Mouse (Mus musculus) left cerebral cortex, postnatal 14 days (tissue): ENCODE data around the gene Sox5. TPM values are rescaled to one million over a fixed set of nuclear protein-coding genes. Genes with fewer than 3 reads are reported as not detected.

Experiments
- DNase-seq, 2 experiments: peaks; one replicate each; pipeline ENCODE4 v3.0.0; 2021 to 2022; ENCODE audit warnings: low spot score in 2 of 2, mixed read lengths in 1 of 2
- intact Hi-C: fragments of 180-260 bp; cut with DNase I; formaldehyde crosslinking; loops from one replicate; pipeline ENCODE4 v1.15.1; 2025
- total RNA-seq, 2 experiments: library from RNA; stranded (reverse); gene quantifications; 2 replicates each; pipeline ENCODE4 v1.2.3; 2021

Gene Sox5
- total RNA-seq, 2 experiments from 2014 or later: 63.8 to 68.3 TPM

DNA sequence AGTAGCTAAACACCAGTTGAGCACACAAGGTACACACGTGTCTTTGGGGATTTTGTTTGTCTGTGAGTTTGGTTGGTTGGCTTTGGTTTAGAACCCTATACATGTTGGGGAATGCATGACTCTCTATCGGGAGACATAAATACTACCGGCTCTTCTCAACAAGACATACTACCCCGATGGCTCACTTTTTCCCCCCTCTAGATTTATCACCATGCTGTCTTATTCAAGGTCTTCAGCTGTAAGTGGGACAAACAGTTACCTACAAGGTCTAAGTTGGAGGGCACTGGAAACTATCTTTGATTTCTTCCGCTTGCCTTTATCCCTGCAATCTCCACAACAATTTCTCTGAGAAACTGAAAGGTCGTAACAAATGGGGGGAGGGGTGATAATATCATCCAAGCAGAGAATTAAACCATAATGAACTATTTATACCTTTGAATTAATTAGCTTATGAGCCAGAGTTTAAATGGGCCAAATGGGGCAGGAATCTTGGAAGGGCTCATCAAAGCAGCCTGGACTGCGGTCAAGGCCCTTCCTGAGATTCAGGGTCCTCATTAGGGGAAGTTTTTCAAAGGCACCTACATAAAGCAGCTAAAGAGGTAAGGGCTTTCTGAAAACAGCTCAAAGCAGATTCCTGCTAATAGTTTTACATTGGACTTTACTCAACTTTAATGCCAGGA is 4.3 kb downstream of the Sox5 start:
- no peak for DNase-seq
- intact Hi-C loops: no loop called here

DNA sequence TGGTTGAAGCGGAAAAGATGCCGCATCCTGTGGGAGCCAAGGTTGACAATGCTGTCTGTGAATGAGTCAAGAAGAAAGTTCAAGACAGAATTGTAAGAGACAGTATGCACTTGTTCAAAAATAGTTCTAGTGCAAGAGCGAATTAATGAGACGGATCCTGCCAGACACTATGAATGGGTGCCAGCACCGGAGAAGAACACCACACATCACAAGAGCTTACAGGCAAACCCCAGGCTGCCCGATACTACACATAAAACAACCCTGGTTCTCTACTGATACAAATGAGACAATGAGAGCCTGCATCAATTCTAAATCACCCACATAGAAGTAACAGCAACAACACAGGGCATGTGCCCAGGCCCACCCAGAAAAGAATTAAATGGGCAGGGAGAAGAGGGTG is 8.0 kb downstream of the Sox5 start:
- DNase-seq: peak in 1 of 2 experiments; percentile 30
- intact Hi-C loops: no loop called here

DNA sequence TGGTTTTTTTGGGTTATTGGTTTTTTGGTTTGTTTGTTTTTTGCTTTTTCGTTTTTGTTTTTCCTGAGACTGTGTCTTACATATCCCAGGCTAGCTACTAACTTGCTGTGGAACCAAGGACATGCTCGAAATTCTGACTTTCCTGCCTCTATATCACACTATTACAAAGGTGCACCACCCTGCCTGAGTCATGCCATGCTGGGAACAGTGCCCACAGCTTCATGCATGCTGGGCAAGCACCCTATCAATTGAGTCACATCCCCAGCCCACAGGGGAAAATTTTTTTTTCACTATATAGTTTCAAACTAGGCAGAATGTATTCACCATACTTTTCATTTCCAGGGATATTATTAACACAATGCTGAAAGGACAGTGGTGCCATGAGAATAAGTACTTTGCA is 8.8 kb downstream of the Sox5 start:
- DNase-seq: no peak
- intact Hi-C loops: no loop called here

DNA sequence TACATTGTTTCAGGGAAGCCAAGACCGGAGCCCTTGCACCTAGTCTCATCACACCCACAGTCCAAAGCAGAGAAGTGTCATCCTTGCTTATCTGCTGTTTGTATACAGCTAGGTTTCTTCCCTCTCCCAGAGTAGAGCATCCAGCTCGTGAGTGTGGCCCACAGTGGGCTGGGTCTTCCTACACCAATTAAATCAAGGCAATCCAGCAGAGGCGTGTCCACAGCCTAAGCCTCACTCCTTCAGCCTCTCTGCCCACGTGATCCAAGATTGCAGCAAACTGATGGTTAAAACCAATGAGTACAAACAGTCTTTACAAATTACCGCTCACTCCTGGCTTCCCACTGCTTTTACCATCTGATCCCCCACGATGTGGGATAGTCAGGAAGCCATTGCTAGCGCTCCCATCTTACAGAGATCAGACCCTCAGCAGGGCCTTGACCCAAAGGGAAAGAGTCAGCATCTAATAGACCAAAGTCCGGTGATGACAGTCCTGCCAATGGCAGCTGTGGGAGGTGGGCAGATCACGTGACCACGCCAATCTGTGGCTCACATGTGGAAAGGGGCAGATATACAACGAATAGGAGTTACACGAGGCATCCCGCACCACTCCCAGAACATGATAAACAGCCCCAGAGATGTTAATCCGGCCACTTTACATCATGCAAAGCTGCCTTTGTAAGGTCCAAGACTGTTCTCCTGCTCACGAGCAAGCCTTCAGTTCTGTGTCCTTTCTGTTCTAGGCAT is 9.4 kb downstream of the Sox5 start:
- intact Hi-C loops: no loop called here
- no peak for DNase-seq

DNA sequence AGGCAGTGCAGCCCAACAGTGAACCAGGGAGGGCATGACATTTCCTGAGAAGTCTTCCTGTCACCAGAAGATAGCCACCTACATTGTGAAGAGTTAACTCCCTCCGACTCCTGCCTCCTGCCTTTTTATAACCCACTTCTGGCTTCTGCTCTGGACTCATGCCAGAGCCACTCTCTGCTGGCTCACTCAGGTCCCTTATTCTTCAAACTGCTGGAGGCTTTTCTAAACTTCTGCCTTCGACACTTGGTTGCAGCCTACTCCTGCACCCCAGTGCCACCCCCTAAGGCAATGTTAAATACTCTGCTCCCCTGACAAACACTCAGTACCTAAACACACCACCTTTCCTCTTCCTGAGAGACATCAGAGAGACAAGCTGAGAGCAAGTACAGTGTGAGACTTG is 12.7 kb downstream of the Sox5 start:
- intact Hi-C loops: no loop called here
- peak in 1 of 2 experiments; percentile 17 for DNase-seq

DNA sequence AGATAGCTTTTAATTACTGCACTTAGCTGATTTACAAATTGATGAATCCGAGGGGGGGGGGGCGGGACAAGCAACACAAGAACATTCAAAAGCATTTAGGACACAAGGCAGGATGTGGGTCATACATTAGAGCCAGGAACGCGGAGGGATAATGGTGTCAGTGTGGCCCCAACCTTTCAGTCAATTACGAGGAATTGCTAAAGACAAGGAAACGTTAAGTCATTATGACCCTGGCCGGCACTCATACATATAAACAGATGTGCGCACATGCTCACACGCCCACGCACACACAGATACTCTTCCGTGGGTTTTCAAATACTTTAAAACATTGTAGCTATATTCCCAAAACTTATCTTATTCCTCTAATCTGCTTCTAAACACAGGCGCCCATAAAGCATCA is 19.9 kb downstream of the Sox5 start:
- no peak for DNase-seq
- intact Hi-C loops: no loop called here

DNA sequence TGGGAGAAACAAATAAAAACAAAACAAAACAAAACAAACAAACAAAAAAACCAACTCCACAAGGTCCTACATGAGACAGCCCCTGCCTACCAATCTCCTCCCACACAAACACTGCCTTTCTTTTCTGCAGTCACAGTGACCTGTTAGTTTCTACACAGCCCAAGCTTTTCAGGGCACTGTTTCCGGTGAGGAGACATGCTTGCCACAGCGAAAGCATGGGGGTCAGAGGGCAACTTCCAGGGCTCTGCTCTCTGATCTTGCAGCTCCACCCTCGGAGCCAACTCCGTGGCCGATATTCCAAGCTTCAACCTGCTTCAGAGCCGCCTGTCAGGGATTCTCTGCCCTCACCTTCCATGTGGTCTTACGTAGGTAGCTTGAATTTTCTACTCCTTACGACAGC is 22.6 kb downstream of the Sox5 start:
- intact Hi-C loops: no loop called here
- no peak for DNase-seq

DNA sequence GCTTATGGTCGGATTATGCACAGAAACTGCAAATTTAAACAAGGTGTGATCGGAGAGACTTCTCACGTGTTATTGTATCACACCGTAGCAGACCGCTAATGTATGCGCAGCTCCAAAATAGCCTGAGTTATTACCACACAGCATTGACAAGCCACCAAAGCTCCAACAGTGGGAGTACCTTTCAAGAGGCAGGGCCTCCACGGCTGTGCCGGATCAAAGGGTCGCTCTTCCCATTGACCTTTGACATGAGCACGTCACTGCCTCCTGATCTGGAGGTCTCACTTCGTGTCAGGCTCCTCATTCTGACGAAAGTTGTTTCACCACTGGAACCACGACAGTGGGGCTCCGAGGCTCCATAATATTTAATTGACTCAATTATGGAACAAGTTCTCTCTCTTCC is 24.4 kb downstream of the Sox5 start:
- intact Hi-C loops: no loop called here
- DNase-seq: no peak

DNA sequence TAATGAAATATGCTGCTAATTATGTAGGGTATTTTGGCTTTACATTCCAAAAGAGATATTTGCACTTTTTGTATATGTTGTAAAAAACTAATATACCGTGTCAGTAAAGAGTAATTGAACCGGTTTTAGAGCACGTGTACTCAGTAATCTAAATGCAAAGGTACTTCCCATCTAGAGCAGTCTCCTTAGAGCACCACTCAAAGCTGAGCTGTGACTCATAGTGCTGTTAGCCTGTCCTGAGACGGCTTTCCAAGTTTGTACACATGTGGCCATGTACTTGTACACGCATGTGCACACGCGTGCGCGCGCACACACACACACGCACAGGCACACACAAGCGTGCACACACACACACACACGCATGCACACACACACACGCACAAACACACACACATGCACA is 25.3 kb downstream of the Sox5 start:
- DNase-seq: no peak
- intact Hi-C loops: no loop called here

DNA sequence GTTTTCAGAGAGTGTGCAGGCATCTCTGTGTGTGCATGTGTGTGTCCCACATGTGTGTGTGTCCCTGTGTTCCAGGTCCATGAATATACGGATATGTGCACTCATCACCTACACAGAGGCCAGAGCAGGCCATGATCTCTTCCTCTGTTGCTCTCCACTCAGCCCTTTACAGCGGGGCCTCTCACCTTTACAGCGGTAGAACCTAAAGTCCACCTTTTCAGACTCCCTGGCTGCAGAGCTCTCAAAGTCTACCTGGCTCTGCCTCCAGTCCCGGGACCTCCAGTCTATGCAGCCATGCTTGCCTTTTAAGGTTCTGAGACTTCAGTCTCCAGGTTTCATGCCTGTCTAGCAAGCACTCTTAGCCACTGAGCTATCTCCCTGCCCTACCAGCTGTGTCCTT is 26.5 kb downstream of the Sox5 start:
- no peak for DNase-seq
- intact Hi-C loops: no loop called here

DNA sequence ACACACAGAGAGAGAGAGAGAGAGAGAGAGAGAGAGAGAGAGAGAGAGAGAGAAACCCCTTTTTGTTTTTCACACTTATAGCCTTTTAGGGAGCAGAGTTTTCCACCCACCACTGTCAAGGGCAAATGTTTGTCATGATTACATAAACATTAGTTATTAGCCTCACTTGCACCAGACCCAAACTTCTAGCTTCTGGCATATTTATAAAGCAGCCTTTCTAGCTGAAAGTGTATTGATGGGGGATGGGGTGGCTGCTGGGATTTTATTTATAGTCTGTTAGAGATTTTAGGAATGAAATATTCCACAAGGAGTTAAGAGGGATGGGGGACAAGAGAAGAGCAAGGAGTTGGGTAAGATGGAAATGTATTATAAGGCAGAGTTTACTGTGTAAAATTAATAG is 27.4 kb downstream of the Sox5 start:
- intact Hi-C loops: no loop called here
- no peak for DNase-seq

DNA sequence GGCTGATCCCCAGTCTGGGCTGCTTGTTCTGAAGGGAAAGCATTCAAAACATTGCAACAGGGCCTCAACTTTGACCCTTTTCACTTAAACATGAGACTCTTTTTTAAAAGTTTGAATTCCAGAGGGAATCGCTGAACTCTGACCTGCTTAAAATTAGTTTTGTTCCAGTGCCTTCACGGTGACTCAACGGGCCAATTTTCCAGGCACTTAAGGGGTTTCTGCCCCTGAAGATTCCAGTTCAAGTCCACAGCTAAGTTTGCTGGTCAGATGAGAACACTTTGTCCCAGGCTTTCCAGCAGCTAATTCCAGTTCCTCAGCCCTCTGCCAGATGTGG is 27.8 kb downstream of the Sox5 start:
- intact Hi-C loops: no loop called here
- DNase-seq: no peak

DNA sequence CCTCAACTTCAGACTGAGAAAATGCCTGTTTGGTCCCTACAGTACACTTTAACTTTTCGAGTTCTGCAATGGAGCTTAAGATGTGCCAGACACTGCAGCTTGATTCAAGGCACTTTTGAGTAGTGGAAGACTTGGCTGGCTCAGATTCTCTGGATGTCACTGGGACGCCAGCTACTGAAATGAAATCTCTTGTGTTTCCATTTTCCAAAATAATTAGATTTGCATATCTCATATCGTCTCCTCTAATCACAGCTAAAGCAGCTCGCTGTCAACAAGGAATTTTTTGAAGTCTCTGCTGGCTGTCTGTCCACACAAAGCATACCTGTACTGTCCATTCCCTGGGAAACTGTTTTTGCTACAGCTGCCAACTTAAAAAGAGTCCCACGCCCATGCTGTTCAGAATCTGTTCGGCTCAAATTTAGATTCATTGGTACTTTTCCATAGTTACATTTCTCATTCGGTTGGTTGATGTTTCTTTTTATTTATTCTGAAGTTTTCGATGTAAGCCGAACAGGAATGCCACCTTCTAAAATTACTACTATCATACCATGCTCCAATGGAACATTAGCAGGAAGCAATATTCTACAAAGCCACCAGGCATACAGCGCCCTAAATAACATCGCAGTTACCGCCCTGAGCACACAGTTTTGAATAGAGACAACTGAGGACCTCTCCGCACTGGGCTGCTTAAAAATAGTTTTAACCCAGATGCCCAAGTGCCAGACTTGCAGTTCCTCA is 28.4 kb downstream of the Sox5 start:
- peak; percentile 22 to 34 for DNase-seq
- intact Hi-C loops: no loop called here

DNA sequence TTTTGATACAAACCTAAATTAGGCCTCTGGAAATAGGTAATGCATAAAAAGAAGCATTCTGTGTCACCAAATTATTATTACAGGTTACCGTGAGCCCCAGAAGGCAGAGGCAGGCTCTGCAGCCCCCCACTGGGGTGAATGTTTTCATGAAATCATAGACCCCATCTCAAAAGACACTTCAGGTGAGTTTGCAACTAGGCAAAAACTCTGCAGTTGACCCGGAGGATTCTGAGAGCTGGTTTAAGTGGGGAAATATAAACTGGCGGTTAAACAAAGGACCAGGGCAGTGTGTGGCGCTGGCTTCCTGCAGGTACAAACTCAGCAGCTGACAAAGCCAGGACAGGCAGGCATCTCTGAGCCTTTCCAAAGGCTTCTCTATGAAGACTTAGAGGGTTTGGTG is 30.2 kb downstream of the Sox5 start:
- intact Hi-C loops: no loop called here
- no peak for DNase-seq

DNA sequence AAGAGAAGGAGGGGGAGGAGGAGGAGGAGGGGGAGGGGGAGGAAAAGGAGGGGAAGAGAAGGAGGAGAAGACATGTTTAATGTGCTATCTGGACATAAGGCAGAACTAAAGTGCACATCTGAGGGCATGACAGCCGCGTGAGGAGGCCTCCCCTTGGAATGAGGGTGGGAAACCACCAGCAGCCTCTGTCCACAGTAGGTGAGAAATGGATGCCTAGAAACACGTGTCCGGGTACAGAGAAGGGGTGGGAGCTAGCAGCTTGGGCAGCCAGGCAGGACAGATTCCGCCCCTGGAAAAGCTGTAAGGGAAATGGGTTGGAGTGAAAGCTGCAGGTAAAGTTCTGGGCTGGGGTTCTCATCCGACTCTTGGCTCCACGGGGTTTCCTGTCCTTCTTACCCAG is 31.6 kb downstream of the Sox5 start:
- intact Hi-C loops: no loop called here
- no peak for DNase-seq

DNA sequence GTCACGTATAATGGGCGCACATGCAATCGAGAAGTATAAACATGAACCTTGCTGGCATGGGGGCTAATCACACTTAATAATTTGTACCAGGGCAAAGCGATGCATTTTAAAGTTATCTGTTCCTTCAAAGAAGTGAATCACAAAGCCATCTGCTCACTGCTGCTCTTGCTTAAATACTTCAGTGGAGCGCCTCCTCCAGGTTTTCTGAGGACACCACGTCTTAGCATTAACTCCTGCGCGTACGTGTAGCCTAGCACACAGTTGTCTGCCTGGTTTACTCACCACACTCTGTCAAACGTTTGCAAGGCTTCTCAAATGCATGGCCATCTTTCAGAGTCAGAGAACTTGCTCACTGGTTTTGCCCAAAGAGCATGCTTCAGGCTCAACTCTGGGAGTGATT is 35.3 kb downstream of the Sox5 start:
- intact Hi-C loops: no loop called here
- peak; percentile 24 to 34 for DNase-seq

DNA sequence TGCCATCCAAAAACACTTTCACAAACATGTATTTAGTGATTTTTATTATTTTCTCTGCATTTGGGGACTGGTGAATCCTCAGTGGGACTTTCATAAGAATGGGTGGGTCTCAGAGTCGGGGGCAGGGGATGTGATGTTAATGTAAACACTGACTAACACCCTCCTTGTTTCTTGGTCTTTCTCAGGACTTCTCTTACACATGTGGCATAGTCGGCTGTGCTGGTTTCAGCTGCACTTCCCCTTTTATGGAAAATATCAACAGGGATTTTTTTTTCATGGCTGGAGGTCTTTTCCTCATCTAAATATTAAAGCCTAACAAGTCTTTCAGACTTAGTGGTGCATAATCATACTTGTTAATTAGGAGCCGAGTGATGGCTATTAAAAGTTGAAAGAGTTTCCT is 39.2 kb downstream of the Sox5 start:
- no peak for DNase-seq
- intact Hi-C loops: no loop called here

DNA sequence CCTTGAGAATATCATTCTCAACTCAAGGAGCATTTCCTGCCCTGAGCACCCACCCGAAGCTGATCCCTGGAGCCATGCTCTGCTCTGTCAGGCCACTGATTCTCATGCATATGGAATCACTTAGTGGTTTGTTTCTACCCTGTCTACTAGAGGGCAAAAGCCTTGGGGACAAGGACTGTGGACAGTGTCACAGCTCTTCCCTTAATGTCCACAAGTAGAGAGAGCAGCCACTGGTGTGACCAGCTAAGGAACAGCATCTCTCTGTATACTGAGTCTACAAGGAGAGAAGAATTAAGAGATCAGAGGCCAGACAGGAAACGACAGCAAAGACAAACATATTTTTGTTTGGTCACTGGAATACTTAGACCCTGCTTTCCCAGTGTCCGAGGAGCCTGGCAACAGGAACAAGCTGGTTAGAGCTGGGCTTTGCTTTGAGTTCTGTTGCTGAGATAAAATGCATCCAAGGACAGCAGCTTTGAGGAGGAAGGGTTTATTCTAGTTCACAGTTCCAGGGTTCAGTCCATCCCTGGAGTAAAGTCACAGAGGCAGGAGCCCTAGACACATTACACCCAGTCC is 40.6 kb downstream of the Sox5 start:
- intact Hi-C loops: no loop called here
- DNase-seq: no peak

DNA sequence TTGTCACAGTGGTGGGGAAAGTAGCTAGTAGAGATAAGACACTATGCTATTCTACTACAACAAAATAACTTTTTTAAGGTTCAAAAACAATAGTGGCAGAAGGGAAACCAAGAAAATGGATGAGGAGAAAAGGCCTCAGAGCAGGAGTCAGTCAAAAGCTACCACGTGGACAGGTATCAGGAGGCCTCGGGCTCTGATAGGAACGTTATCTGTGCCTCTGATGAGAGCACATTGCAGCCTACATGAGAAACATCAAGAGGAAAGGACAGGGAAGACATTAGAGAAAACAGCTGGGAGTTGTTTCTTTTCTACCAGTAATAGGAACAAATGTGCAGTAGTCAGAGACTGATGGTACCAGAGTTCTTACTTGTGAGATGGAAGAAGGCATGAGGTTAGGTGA is 41.4 kb downstream of the Sox5 start:
- intact Hi-C loops: no loop called here
- DNase-seq: no peak

DNA sequence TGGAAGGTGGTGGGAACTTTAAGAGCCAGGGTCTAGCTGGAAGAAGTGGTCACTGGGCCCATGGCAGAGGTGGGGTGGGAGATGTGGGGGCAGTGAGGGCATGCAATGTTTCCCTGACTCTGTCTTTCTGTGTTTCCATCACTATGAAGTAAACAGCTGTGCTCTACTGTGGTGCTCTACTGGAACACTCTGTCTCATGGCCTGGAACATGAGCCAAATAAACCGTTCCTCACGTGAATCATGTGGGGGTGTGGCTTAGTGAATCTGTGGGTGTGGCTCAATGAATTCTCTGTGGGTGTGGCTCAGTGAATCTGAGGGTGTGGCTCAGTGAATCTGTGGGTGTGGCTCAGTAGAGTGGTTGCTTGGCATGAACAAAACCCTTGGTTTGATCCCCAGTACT is 42.0 kb downstream of the Sox5 start:
- no peak for DNase-seq
- intact Hi-C loops: no loop called here

DNA sequence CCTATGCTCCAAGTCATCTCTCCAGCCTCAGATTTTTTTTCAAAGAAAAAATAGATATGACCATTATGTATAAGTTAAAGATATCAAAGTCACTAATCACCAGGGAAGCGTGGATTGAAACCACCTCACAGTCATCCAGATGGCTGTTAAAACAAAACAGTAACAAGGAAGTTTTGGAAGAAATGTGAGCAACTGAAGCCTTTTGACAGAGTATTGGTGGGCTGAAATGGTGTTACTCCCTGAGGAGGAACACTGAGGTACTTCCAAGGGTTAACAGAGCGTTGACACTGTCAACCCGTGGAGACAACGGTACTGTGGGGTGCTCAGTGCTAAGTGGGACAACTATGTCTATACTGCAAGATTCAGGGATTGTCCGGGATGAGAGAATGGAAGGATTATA is 44.0 kb downstream of the Sox5 start:
- DNase-seq: no peak
- intact Hi-C loops: no loop called here
